Mouse (Mus musculus): ENCODE data around the gene Ncor2. TPM values are rescaled to one million over a fixed set of nuclear protein-coding genes. Genes with fewer than 3 reads are reported as not detected.

Ncor2 gene
- polyA plus RNA-seq, 1 experiment from 2014 or later = 17.6 TPM

GRCm38 (mm10) chr5:125138841-125139430 lies 40.1 kb downstream of the Ncor2 start:
- no peak overlapping the region for H3K27ac ChIP-seq (ENCODE audit: low read length)
- no peak for ATAC-seq (replicated peaks; ENCODE audit: extremely low read depth, insufficient read depth, low FRiP score)
- H3K4me1 ChIP-seq (ENCODE audit: control insufficient read depth, insufficient read depth, low read length) = peaks cover 87% of the 10 kb centered on the region
- H3K4me2 ChIP-seq (ENCODE audit: low read depth, low read length) = no peak overlapping the region
- H3K4me3 ChIP-seq (ENCODE audit: low read length) = no peak overlapping the region
- H3K9ac ChIP-seq (ENCODE audit: low read length) = no peak overlapping the region
- no peaks in the 10 kb centered on the region for H3K36me3 ChIP-seq (ENCODE audit: control insufficient read depth, insufficient read depth)
- H3K9me3 ChIP-seq (replicated peaks; ENCODE audit: control insufficient read depth, low read length) = no peaks in the 10 kb centered on the region
- H3K27me3 ChIP-seq (ENCODE audit: control insufficient read depth, insufficient read depth, low read length) = no peaks in the 10 kb centered on the region
- 70% methylated on average over 13 of the region's 13 CpGs for WGBS

GRCm38 (mm10) chr5:125137672-125138285 lies 41.2 kb downstream of the Ncor2 start:
- H3K4me2 ChIP-seq (ENCODE audit: low read depth, low read length) = no peak overlapping the region
- 86% methylated on average over 18 of the region's 18 CpGs for WGBS
- H3K36me3 ChIP-seq (ENCODE audit: control insufficient read depth, insufficient read depth) = no peaks in the 10 kb centered on the region
- no peak for ATAC-seq (replicated peaks; ENCODE audit: extremely low read depth, insufficient read depth, low FRiP score)
- H3K27me3 ChIP-seq (ENCODE audit: control insufficient read depth, insufficient read depth, low read length) = no peaks in the 10 kb centered on the region
- H3K9me3 ChIP-seq (replicated peaks; ENCODE audit: control insufficient read depth, low read length) = no peaks in the 10 kb centered on the region
- H3K9ac ChIP-seq (ENCODE audit: low read length) = no peak overlapping the region
- H3K27ac ChIP-seq (ENCODE audit: low read length) = no peak overlapping the region
- peaks cover 79% of the 10 kb centered on the region for H3K4me1 ChIP-seq (ENCODE audit: control insufficient read depth, insufficient read depth, low read length)
- no peak overlapping the region for H3K4me3 ChIP-seq (ENCODE audit: low read length)

GRCm38 (mm10) chr5:125136996-125137671 lies 41.9 kb downstream of the Ncor2 start:
- no peak overlapping the region for H3K9ac ChIP-seq (ENCODE audit: low read length)
- no peaks in the 10 kb centered on the region for H3K27me3 ChIP-seq (ENCODE audit: control insufficient read depth, insufficient read depth, low read length)
- no peaks in the 10 kb centered on the region for H3K9me3 ChIP-seq (replicated peaks; ENCODE audit: control insufficient read depth, low read length)
- H3K4me3 ChIP-seq (ENCODE audit: low read length) = no peak overlapping the region
- H3K36me3 ChIP-seq (ENCODE audit: control insufficient read depth, insufficient read depth) = no peaks in the 10 kb centered on the region
- peaks cover 75% of the 10 kb centered on the region for H3K4me1 ChIP-seq (ENCODE audit: control insufficient read depth, insufficient read depth, low read length)
- ATAC-seq (replicated peaks; ENCODE audit: extremely low read depth, insufficient read depth, low FRiP score) = no peak
- no peak overlapping the region for H3K4me2 ChIP-seq (ENCODE audit: low read depth, low read length)
- H3K27ac ChIP-seq (ENCODE audit: low read length) = 0 out of 2 replicates have a peak overlapping the region, but pooled peaks have one; percentile 15
- 47% methylated on average over 14 of the region's 14 CpGs for WGBS

- Histone ChIP-seq H3K36me3 (ENCODE audit: control insufficient read depth, insufficient read depth) (no peaks in the 10 kb centered on the region), H3K9ac (ENCODE audit: low read length) (no peak overlapping the region), H3K27me3 (ENCODE audit: control insufficient read depth, insufficient read depth, low read length) (no peaks in the 10 kb centered on the region), H3K4me2 (ENCODE audit: low read depth, low read length) (no peak overlapping the region), H3K4me1 (ENCODE audit: control insufficient read depth, insufficient read depth, low read length) (peaks cover 75% of the 10 kb centered on the region), H3K4me3 (ENCODE audit: low read length) (no peak overlapping the region), H3K27ac (ENCODE audit: low read length) (peak overlapping the region; percentile 15; the same call in 1 of the 2 replicates), H3K9me3 (replicated peaks; ENCODE audit: control insufficient read depth, low read length) (no peaks in the 10 kb centered on the region)
- no peak for ATAC-seq (replicated peaks; ENCODE audit: extremely low read depth, insufficient read depth, low FRiP score)
- 55% methylated on average over 5 of the region's 5 CpGs for WGBS
Measured at GRCm38 (mm10) chr5:125136296-125136995, 42.6 kb downstream of the Ncor2 start.

GRCm38 (mm10) chr5:125134795-125135468 lies 44.1 kb downstream of the Ncor2 start:
- Histone ChIP-seq H3K4me2 (ENCODE audit: low read depth, low read length) (no peak overlapping the region), H3K27ac (ENCODE audit: low read length) (peak overlapping the region; percentile 83), H3K4me3 (ENCODE audit: low read length) (no peak overlapping the region), H3K9ac (ENCODE audit: low read length) (peak overlapping the region; percentile 53; the same call in 1 of the 2 replicates), H3K9me3 (replicated peaks; ENCODE audit: control insufficient read depth, low read length) (no peaks in the 10 kb centered on the region), H3K36me3 (ENCODE audit: control insufficient read depth, insufficient read depth) (no peaks in the 10 kb centered on the region), H3K4me1 (ENCODE audit: control insufficient read depth, insufficient read depth, low read length) (peaks cover 79% of the 10 kb centered on the region), H3K27me3 (ENCODE audit: control insufficient read depth, insufficient read depth, low read length) (no peaks in the 10 kb centered on the region)
- peak; percentile 84 for ATAC-seq (replicated peaks; ENCODE audit: extremely low read depth, insufficient read depth, low FRiP score)
- 22% methylated on average over 11 of the region's 11 CpGs for WGBS

- Histone ChIP-seq H3K36me3 (ENCODE audit: control insufficient read depth, insufficient read depth) (no peaks in the 10 kb centered on the region), H3K27me3 (ENCODE audit: control insufficient read depth, insufficient read depth, low read length) (no peaks in the 10 kb centered on the region), H3K9ac (ENCODE audit: low read length) (peak overlapping the region; percentile 53), H3K27ac (ENCODE audit: low read length) (peak overlapping the region; percentile 83), H3K4me2 (ENCODE audit: low read depth, low read length) (no peak overlapping the region), H3K4me3 (ENCODE audit: low read length) (no peak overlapping the region), H3K9me3 (replicated peaks; ENCODE audit: control insufficient read depth, low read length) (no peaks in the 10 kb centered on the region), H3K4me1 (ENCODE audit: control insufficient read depth, insufficient read depth, low read length) (peaks cover 79% of the 10 kb centered on the region)
- peak; percentile 59 for ATAC-seq (replicated peaks; ENCODE audit: extremely low read depth, insufficient read depth, low FRiP score)
- 40% methylated on average over 6 of the region's 7 CpGs for WGBS
Measured at GRCm38 (mm10) chr5:125134391-125134790, 44.6 kb downstream of the Ncor2 start.

GRCm38 (mm10) chr5:125133651-125134050 lies 45.4 kb downstream of the Ncor2 start:
- peak overlapping the region; percentile 83; the same call in 1 of the 2 replicates for H3K27ac ChIP-seq (ENCODE audit: low read length)
- peak overlapping the region; percentile 53; the same call in 1 of the 2 replicates for H3K9ac ChIP-seq (ENCODE audit: low read length)
- no peak overlapping the region for H3K4me2 ChIP-seq (ENCODE audit: low read depth, low read length)
- H3K9me3 ChIP-seq (replicated peaks; ENCODE audit: control insufficient read depth, low read length) = no peaks in the 10 kb centered on the region
- H3K4me1 ChIP-seq (ENCODE audit: control insufficient read depth, insufficient read depth, low read length) = peaks cover 79% of the 10 kb centered on the region
- ATAC-seq (replicated peaks; ENCODE audit: extremely low read depth, insufficient read depth, low FRiP score) = no peak
- no peak overlapping the region for H3K4me3 ChIP-seq (ENCODE audit: low read length)
- no peaks in the 10 kb centered on the region for H3K36me3 ChIP-seq (ENCODE audit: control insufficient read depth, insufficient read depth)
- WGBS = 48% methylated on average over 4 of the region's 4 CpGs
- no peaks in the 10 kb centered on the region for H3K27me3 ChIP-seq (ENCODE audit: control insufficient read depth, insufficient read depth, low read length)

- Histone ChIP-seq H3K9me3 (replicated peaks; ENCODE audit: control insufficient read depth, low read length) (no peaks in the 10 kb centered on the region), H3K4me1 (ENCODE audit: control insufficient read depth, insufficient read depth, low read length) (peaks cover 77% of the 10 kb centered on the region), H3K4me3 (ENCODE audit: low read length) (no peak overlapping the region), H3K4me2 (ENCODE audit: low read depth, low read length) (no peak overlapping the region), H3K36me3 (ENCODE audit: control insufficient read depth, insufficient read depth) (no peaks in the 10 kb centered on the region), H3K9ac (ENCODE audit: low read length) (0 out of 2 replicates have a peak overlapping the region, but pooled peaks have one; percentile 11), H3K27me3 (ENCODE audit: control insufficient read depth, insufficient read depth, low read length) (no peaks in the 10 kb centered on the region), H3K27ac (ENCODE audit: low read length) (no peak overlapping the region)
- WGBS = 94% methylated on average over 13 of the region's 13 CpGs
- no peak for ATAC-seq (replicated peaks; ENCODE audit: extremely low read depth, insufficient read depth, low FRiP score)
Measured at GRCm38 (mm10) chr5:125132566-125133260, 46.3 kb downstream of the Ncor2 start.

Measured in heart, embryonic 16.5 days (tissue).